Mouse (Mus musculus): ENCODE measurements around the gene S100a8.

Gene S100a8

GRCm38 (mm10) chr3:90668846-90669245 lies at the start of gene S100a8:
Gene S100a8, plus strand, starts transcription at chr3:90668978.
- DNase-seq, result no peak

- DNase-seq, result no peak
These were observed 47.2 kb upstream of the S100a8 start for GRCm38 (mm10) chr3:90621552-90621951.

- DNase-seq, result peak; percentile 33 to 41
These were observed 45.2 kb upstream of the S100a8 start for GRCm38 (mm10) chr3:90623435-90624071.

- no peak for DNase-seq
These were observed 43.3 kb upstream of the S100a8 start for GRCm38 (mm10) chr3:90625496-90625895.

- DNase-seq, result no peak
These were observed 42.3 kb upstream of the S100a8 start for GRCm38 (mm10) chr3:90626266-90627021.

GRCm38 (mm10) chr3:90627366-90627765 lies 41.4 kb upstream of the S100a8 start:
- no peak for DNase-seq

GRCm38 (mm10) chr3:90627807-90628206 lies 41.0 kb upstream of the S100a8 start:
- DNase-seq, result peak; percentile 49 to 60

GRCm38 (mm10) chr3:90629298-90629697 lies 39.5 kb upstream of the S100a8 start:
- DNase-seq, result no peak

GRCm38 (mm10) chr3:90631984-90632383 lies 36.8 kb upstream of the S100a8 start:
- DNase-seq, result no peak

- no peak for DNase-seq
These were observed 30.1 kb upstream of the S100a8 start for GRCm38 (mm10) chr3:90638511-90639275.

- DNase-seq, result peak; percentile 73 to 75
These were observed 29.1 kb upstream of the S100a8 start for GRCm38 (mm10) chr3:90639511-90640154.

- DNase-seq, result no peak
These were observed 27.8 kb upstream of the S100a8 start for GRCm38 (mm10) chr3:90640981-90641380.

GRCm38 (mm10) chr3:90644220-90644619 lies 24.6 kb upstream of the S100a8 start:
- DNase-seq, result peak; percentile 72 to 73

- no peak for DNase-seq
These were observed 21.5 kb upstream of the S100a8 start for GRCm38 (mm10) chr3:90647291-90647690.

- no peak for DNase-seq
These were observed 19.8 kb upstream of the S100a8 start for GRCm38 (mm10) chr3:90648981-90649380.

- DNase-seq, result no peak
These were observed 18.9 kb upstream of the S100a8 start for GRCm38 (mm10) chr3:90649832-90650231.

GRCm38 (mm10) chr3:90652878-90653508 lies 15.8 kb upstream of the S100a8 start:
- peak; percentile 65 to 66 for DNase-seq

GRCm38 (mm10) chr3:90653717-90654116 lies 15.1 kb upstream of the S100a8 start, which contains the start of gene S100a7a:
Gene S100a7a, plus strand, starts transcription at chr3:90654017.
- no peak for DNase-seq

GRCm38 (mm10) chr3:90657405-90657804 lies 11.4 kb upstream of the S100a8 start:
- peak in 1 of 2 experiments; percentile 6 for DNase-seq

GRCm38 (mm10) chr3:90659364-90660044 lies 9.3 kb upstream of the S100a8 start:
- DNase-seq, result no peak

- no peak for DNase-seq
These were observed 4.6 kb upstream of the S100a8 start for GRCm38 (mm10) chr3:90664219-90664618.

- no peak for DNase-seq
These were observed 9.9 kb downstream of the S100a8 start for GRCm38 (mm10) chr3:90678656-90679055.
